Comparison of ENCODE assay signal across 17 mouse cellular contexts in genomic region chr3:15886380-15886779, GRCm38 (mm10).
"Had no signal": no experiment of that assay in that cellular context is flagged by ENCODE, and none has a peak within 500 bp of the region (broad histone marks: within the 10 kb centered on the region; RNA-seq: fewer than 3 reads in every experiment).

No protein-coding gene starts in this region.

- DNase-seq: cerebellum, adult 2 months; cerebellum, adult 8-10 months; cerebellum, adult 9-10 months; cerebellum, adult 9-11 months; cerebellum, postnatal 10 days; cerebellum, postnatal 14 days; cerebellum, postnatal 25 days; cerebellum, postnatal 36 days; embryo, embryonic 11 days; forebrain, postnatal 0 days; gastrocnemius, adult 2 months; gastrocnemius, postnatal 10 days; gastrocnemius, postnatal 14 days; gastrocnemius, postnatal 25 days; gastrocnemius, postnatal 36 days; heart, adult 18-20 months; heart, adult 2 months had no signal
